Mouse (Mus musculus) bone marrow, adult 2 months (tissue): ENCODE measurements around the gene Mtx2.

ENCODE experiments used
- CTCF ChIP-seq: fragments of 200-500 bp; IDR thresholded peaks from 2 replicates; pipeline ENCODE4 v1.5.1; 2011; ENCODE audit warnings: low read length, control low read depth; ENCODE audit not compliant: control insufficient read depth, insufficient read depth
- POLR2A ChIP-seq: fragments of 200-500 bp; IDR thresholded peaks from 2 replicates; pipeline ENCODE4 v1.6.1; 2011; ENCODE audit warnings: low read depth, mild to moderate bottlenecking, control low read depth, low read length, borderline replicate concordance; ENCODE audit not compliant: control insufficient read depth

DNA sequence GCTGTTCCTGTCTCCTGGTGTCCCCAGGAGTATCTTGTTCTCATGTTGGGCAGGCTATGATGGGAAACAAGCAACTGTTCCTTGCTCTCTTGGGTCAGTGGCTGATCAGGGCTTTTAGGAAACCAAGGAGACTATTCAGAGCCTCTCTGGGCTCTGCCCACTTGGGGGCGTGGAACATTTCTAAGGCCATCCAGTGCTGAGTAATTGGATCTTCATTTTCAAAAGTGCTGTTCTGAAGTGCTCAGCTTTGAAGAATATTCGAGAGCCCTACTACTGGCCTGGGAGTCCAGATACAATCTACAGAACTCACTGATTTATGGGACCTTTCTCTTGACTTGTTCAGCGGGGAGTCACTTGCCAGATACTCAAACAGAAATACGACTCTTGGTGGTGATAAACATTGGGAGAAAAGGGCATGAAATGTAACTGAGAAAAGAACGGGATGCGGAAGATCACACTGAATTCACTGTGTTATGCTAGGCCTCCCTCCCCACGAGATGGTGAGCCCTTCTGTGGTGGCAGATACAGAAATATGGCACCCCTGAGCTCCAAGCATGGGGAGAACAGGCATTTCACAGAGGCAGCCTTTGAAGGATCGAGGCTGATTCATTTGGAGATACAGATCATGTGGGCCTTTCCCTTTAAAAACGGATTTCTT is 92.4 kb downstream of the Mtx2 start:
- TF ChIP-seq CTCF (no peak), POLR2A (no peak)
